Mouse (Mus musculus) lung, postnatal 0 days (tissue): ENCODE measurements around the gene Diras1. TPM values are rescaled to one million over a fixed set of nuclear protein-coding genes. Genes with fewer than 3 reads are reported as not detected.

Experiments used
- ATAC-seq: fragments of 200-750 bp; cut with Nextera tagmentation; 2 replicates; pipeline ENCODE4 v1.8.0; 2017; ENCODE audit warnings: moderate library complexity
- DNase-seq: peaks from one replicate; pipeline ENCODE4 v3.0.0-alpha.2; 2016; ENCODE audit warnings: low spot score
- H3K27ac ChIP-seq: fragments of 300-500 bp; sonication (generic); 2 replicates; pipeline ENCODE4 v1.5.1; 2014; ENCODE audit warnings: antibody characterized with exemption, mild to moderate bottlenecking, low read length, mixed read lengths
- H3K27me3 ChIP-seq: fragments of 300-500 bp; sonication (generic); replicated peaks from 2 replicates; pipeline ENCODE4 v1.6.1; 2014; ENCODE audit warnings: low read length, mixed read lengths; ENCODE audit not compliant: insufficient read depth
- H3K36me3 ChIP-seq: fragments of 300-500 bp; sonication (generic); 2 replicates; pipeline ENCODE4 v1.6.1; 2014; ENCODE audit warnings: low read length, mixed read lengths; ENCODE audit not compliant: insufficient read depth
- H3K4me1 ChIP-seq: fragments of 300-500 bp; sonication (generic); 2 replicates; pipeline ENCODE4 v1.6.1; 2014; ENCODE audit warnings: antibody characterized with exemption, low read depth, low read length, mixed read lengths; ENCODE audit not compliant: insufficient read depth
- H3K4me2 ChIP-seq: fragments of 300-500 bp; sonication (generic); replicated peaks from 2 replicates; pipeline ENCODE4 v1.6.1; 2014; ENCODE audit warnings: low read depth, mild to moderate bottlenecking, low read length, moderate library complexity, mixed read lengths
- H3K4me3 ChIP-seq: fragments of 300-500 bp; sonication (generic); 2 replicates; pipeline ENCODE4 v1.5.1; 2014; ENCODE audit warnings: low read depth, low read length
- H3K9ac ChIP-seq: fragments of 300-500 bp; sonication (generic); replicated peaks from 2 replicates; pipeline ENCODE4 v1.6.1; 2014; ENCODE audit warnings: low read depth, mild to moderate bottlenecking
- H3K9me3 ChIP-seq: fragments of 300-500 bp; sonication (generic); 2 replicates; pipeline ENCODE4 v1.6.1; 2016; ENCODE audit warnings: low read length, mixed read lengths
- CTCF ChIP-seq: IDR thresholded peaks from 2 replicates; pipeline ENCODE4 v1.5.1; 2016; ENCODE audit warnings: antibody characterized with exemption, mild to moderate bottlenecking
- EP300 ChIP-seq: IDR thresholded peaks from 2 replicates; pipeline ENCODE4 v1.6.1; 2016; ENCODE audit warnings: antibody characterized with exemption, mild to moderate bottlenecking, control low read depth
- WGBS: fragments of 180-500 bp; shearing (Covaris S2); extraction: QIAGEN DNeasy Blood & Tissue Kit; methylation state at CpG from one replicate; pipeline ENCODE4 v1.1.7; 2014; 5-methylcytosine and 5-hydroxymethylcytosine counted together
- polyA plus RNA-seq: library from polyadenylated mRNA; unstranded; fragments of >200 nt; fragmentation: Nextera tagmentation; extraction: Ambion mirVana; gene quantifications from 2 replicates; pipeline ENCODE4 v1.2.1, GENCODE M21; 2015

The Diras1 gene
- polyA plus RNA-seq, 1 experiment from 2014 or later = not detected

GRCm38 (mm10) chr10:80985970-80986701 is 39.3 kb downstream of the Diras1 start:
- peaks cover 4% of the 10 kb centered on the region; the same call in 1 of the 2 replicates for H3K4me1 ChIP-seq
- no peaks in the 10 kb centered on the region for H3K36me3 ChIP-seq
- peak overlapping the region; percentile 81 for H3K27ac ChIP-seq
- WGBS = 27% methylated on average over 13 of the region's 13 CpGs
- H3K9ac ChIP-seq = peak overlapping the region; percentile 6; the same call in 1 of the 2 replicates
- DNase-seq = peak; percentile 50
- peak; percentile 6 for ATAC-seq
- H3K4me3 ChIP-seq = peak overlapping the region; percentile 35
- TF ChIP-seq CTCF = no peak
- TF ChIP-seq EP300 = no peak
- H3K27me3 ChIP-seq = 0 out of 2 replicates have a peak, but pooled peaks cover 3% of the 10 kb centered on the region
- H3K4me2 ChIP-seq = peak overlapping the region; percentile 51
- H3K9me3 ChIP-seq = no peaks in the 10 kb centered on the region

GRCm38 (mm10) chr10:80985241-80985969 is 40.1 kb downstream of the Diras1 start:
- DNase-seq (peak; percentile 73), ATAC-seq (peak; percentile 45)
- H3K4me3 ChIP-seq = peak overlapping the region; percentile 35
- H3K9me3 ChIP-seq = no peaks in the 10 kb centered on the region
- H3K27me3 ChIP-seq = 0 out of 2 replicates have a peak, but pooled peaks cover 3% of the 10 kb centered on the region
- no peak for TF ChIP-seq EP300
- no peak for TF ChIP-seq CTCF
- WGBS = 10% methylated on average over 32 of the region's 37 CpGs
- H3K36me3 ChIP-seq = no peaks in the 10 kb centered on the region
- H3K27ac ChIP-seq = peak overlapping the region; percentile 81
- peak overlapping the region; percentile 6; the same call in 1 of the 2 replicates for H3K9ac ChIP-seq
- peak overlapping the region; percentile 51 for H3K4me2 ChIP-seq
- H3K4me1 ChIP-seq = peaks cover 4% of the 10 kb centered on the region; the same call in 1 of the 2 replicates

- WGBS = 87% methylated on average over 12 of the region's 12 CpGs
These were observed 41.2 kb downstream of the Diras1 start for GRCm38 (mm10) chr10:80984223-80984622.

GRCm38 (mm10) chr10:80982381-80982780 is 43.1 kb downstream of the Diras1 start:
- 56% methylated on average over 4 of the region's 4 CpGs for WGBS
- ATAC-seq (no peak), DNase-seq (no peak)
- H3K27ac ChIP-seq = no peak overlapping the region
- H3K4me1 ChIP-seq = no peaks in the 10 kb centered on the region
- TF ChIP-seq CTCF (no peak), EP300 (no peak)
- no peaks in the 10 kb centered on the region for H3K36me3 ChIP-seq
- no peaks in the 10 kb centered on the region for H3K9me3 ChIP-seq
- no peak overlapping the region for H3K9ac ChIP-seq
- H3K4me3 ChIP-seq = no peak overlapping the region
- 0 out of 2 replicates have a peak, but pooled peaks cover 3% of the 10 kb centered on the region for H3K27me3 ChIP-seq
- no peak overlapping the region for H3K4me2 ChIP-seq

More at GRCm38 (mm10) chr10:80984223-80984622, 41.2 kb downstream of the Diras1 start:
- H3K27ac ChIP-seq = no peak overlapping the region
- TF ChIP-seq EP300 = no peak
- TF ChIP-seq CTCF = no peak
- peaks cover 4% of the 10 kb centered on the region; the same call in 1 of the 2 replicates for H3K4me1 ChIP-seq
- DNase-seq = no peak
- no peak for ATAC-seq
- H3K4me2 ChIP-seq = no peak overlapping the region
- 0 out of 2 replicates have a peak, but pooled peaks cover 3% of the 10 kb centered on the region for H3K27me3 ChIP-seq
- H3K9me3 ChIP-seq = no peaks in the 10 kb centered on the region
- no peak overlapping the region for H3K9ac ChIP-seq
- no peaks in the 10 kb centered on the region for H3K36me3 ChIP-seq
- no peak overlapping the region for H3K4me3 ChIP-seq

- ATAC-seq = no peak
- Histone ChIP-seq H3K36me3 (no peaks in the 10 kb centered on the region), H3K4me3 (no peak overlapping the region), H3K9ac (no peak overlapping the region), H3K4me2 (no peak overlapping the region), H3K27me3 (0 out of 2 replicates have a peak, but pooled peaks cover 3% of the 10 kb centered on the region), H3K27ac (no peak overlapping the region), H3K4me1 (no peaks in the 10 kb centered on the region), H3K9me3 (no peaks in the 10 kb centered on the region)
- 50% methylated on average over 7 of the region's 7 CpGs for whole genome bisulfite sequencing
- no peak for TF ChIP-seq EP300
- no peak; the same call in 1 of the 2 replicates for TF ChIP-seq CTCF
- no peak for DNase-seq
These were observed 43.8 kb downstream of the Diras1 start for GRCm38 (mm10) chr10:80981564-80982112.

- ATAC-seq = no peak
- no peak for DNase-seq
- peaks cover 5% of the 10 kb centered on the region; the same call in 1 of the 2 replicates for H3K4me1 ChIP-seq
These were observed 50.0 kb downstream of the Diras1 start for GRCm38 (mm10) chr10:80975478-80975877.

More at GRCm38 (mm10) chr10:80975478-80975877, 50.0 kb downstream of the Diras1 start:
- Histone ChIP-seq H3K27me3 (no peaks in the 10 kb centered on the region), H3K9ac (no peak overlapping the region), H3K4me2 (no peak overlapping the region), H3K27ac (no peak overlapping the region), H3K9me3 (no peaks in the 10 kb centered on the region), H3K36me3 (no peaks in the 10 kb centered on the region), H3K4me3 (no peak overlapping the region)
- WGBS = 82% methylated on average over 11 of the region's 11 CpGs
- TF ChIP-seq EP300 (no peak), CTCF (no peak)
